Mouse (Mus musculus) hindbrain, embryonic 11.5 days (tissue): ENCODE results near the gene Tcl1b3. TPM values are rescaled to one million over a fixed set of nuclear protein-coding genes. Genes with fewer than 3 reads are reported as not detected.
"Not testable (repeated sequence)": the region's sequence is repeated elsewhere in the genome, so short reads cannot be mapped to it uniquely, and the experiment has no call there.

ENCODE experiments used
- ATAC-seq: fragments of 200-750 bp; cut with Nextera tagmentation; 2 replicates; pipeline ENCODE4 v1.8.0; 2017; ENCODE audit warnings: mild to moderate bottlenecking, moderate TSS enrichment, moderate library complexity; ENCODE audit not compliant: low FRiP score
- DNase-seq: peaks from one replicate; pipeline ENCODE4 v3.0.0-alpha.2; 2015; ENCODE audit warnings: low spot score
- H3K27ac ChIP-seq: fragments of 300-500 bp; sonication (generic); 2 replicates; pipeline ENCODE4 v1.5.1; 2014; ENCODE audit warnings: mild to moderate bottlenecking, low read depth, low read length
- H3K27me3 ChIP-seq: fragments of 300-500 bp; sonication (generic); 2 replicates; pipeline ENCODE4 v1.6.1; 2014; ENCODE audit warnings: mild to moderate bottlenecking, low read length, moderate library complexity, mixed read lengths; ENCODE audit not compliant: control insufficient read depth, insufficient read depth
- H3K36me3 ChIP-seq: fragments of 300-500 bp; sonication (generic); 2 replicates; pipeline ENCODE4 v1.6.1; 2014; ENCODE audit warnings: mild to moderate bottlenecking, low read length, moderate library complexity, mixed read lengths; ENCODE audit not compliant: control insufficient read depth, insufficient read depth
- H3K4me1 ChIP-seq: fragments of 300-500 bp; sonication (generic); replicated peaks from 2 replicates; pipeline ENCODE4 v1.6.1; 2014; ENCODE audit warnings: low read length, mixed read lengths; ENCODE audit not compliant: control insufficient read depth, insufficient read depth
- H3K4me2 ChIP-seq: fragments of 300-500 bp; sonication (generic); replicated peaks from 2 replicates; pipeline ENCODE4 v1.6.1; 2014; ENCODE audit warnings: mild to moderate bottlenecking, low read depth, low read length
- H3K4me3 ChIP-seq: fragments of 300-500 bp; sonication (generic); 2 replicates; pipeline ENCODE4 v1.5.1; 2014; ENCODE audit warnings: low read depth, low read length
- H3K9ac ChIP-seq: fragments of 300-500 bp; sonication (generic); 2 replicates; pipeline ENCODE4 v1.6.1; 2014; ENCODE audit warnings: low read depth, low read length
- H3K9me3 ChIP-seq: fragments of 300-500 bp; sonication (generic); 2 replicates; pipeline ENCODE4 v1.6.1; 2016; ENCODE audit warnings: low read length; ENCODE audit not compliant: control insufficient read depth
- WGBS: fragments of 180-500 bp; shearing (Covaris S2); extraction: QIAGEN DNeasy Blood & Tissue Kit; methylation state at CpG from one replicate; pipeline ENCODE4 v1.1.7; 2014; 5-methylcytosine and 5-hydroxymethylcytosine counted together
- polyA plus RNA-seq: library from polyadenylated mRNA; unstranded; fragments of >200 nt; fragmentation: Nextera tagmentation; extraction: Ambion mirVana; gene quantifications from 2 replicates; pipeline ENCODE4 v1.2.1, GENCODE M21; 2014

Tcl1b3 gene
- polyA plus RNA-seq: not detected in 2 replicates

- H3K4me1 ChIP-seq, H3K9ac ChIP-seq, H3K36me3 ChIP-seq, H3K4me3 ChIP-seq, H3K9me3 ChIP-seq, H3K27ac ChIP-seq, H3K4me2 ChIP-seq, H3K27me3 ChIP-seq, ATAC-seq, DNase-seq: not testable (repeated sequence)
- 94% methylated on average over 6 of the region's 6 CpGs for WGBS
These were observed at the start of gene Tcl1b3 for GRCm38 (mm10) chr12:105190743-105191142. TSS of gene Tcl1b3 (plus strand) at chr12:105191043.

- WGBS: 86% methylated on average over 3 of the region's 3 CpGs
These were observed 47.7 kb upstream of the Tcl1b3 start for GRCm38 (mm10) chr12:105143096-105143495.

GRCm38 (mm10) chr12:105144928-105145327 is 45.9 kb upstream of the Tcl1b3 start:
- not testable (repeated sequence) for H3K27me3 ChIP-seq, ATAC-seq, H3K9ac ChIP-seq, H3K4me3 ChIP-seq, H3K4me2 ChIP-seq, H3K9me3 ChIP-seq, H3K27ac ChIP-seq, H3K36me3 ChIP-seq, DNase-seq, H3K4me1 ChIP-seq
- 25% methylated on average over 1 of the region's 1 CpGs for WGBS

More at GRCm38 (mm10) chr12:105143096-105143495, 47.7 kb upstream of the Tcl1b3 start:
- Histone ChIP-seq H3K4me3 (no peak overlapping the region), H3K4me2 (no peak overlapping the region), H3K36me3 (no peaks in the 10 kb centered on the region), H3K27me3 (no peaks in the 10 kb centered on the region), H3K9me3 (no peaks in the 10 kb centered on the region), H3K9ac (no peak overlapping the region), H3K27ac (no peak overlapping the region), H3K4me1 (no peaks in the 10 kb centered on the region)
- no peak for DNase-seq
- no peak for ATAC-seq

GRCm38 (mm10) chr12:105145714-105146113 is 45.1 kb upstream of the Tcl1b3 start, which contains the start of gene Tcl1b2:
TSS of gene Tcl1b2 (plus strand) at chr12:105146014.
- H3K4me3 ChIP-seq: no peak within 1 kb of the TSS
- ATAC-seq: no peak

GRCm38 (mm10) chr12:105155286-105155685 is 35.6 kb upstream of the Tcl1b3 start:
- WGBS: 83% methylated on average over 4 of the region's 4 CpGs
- not testable (repeated sequence) for ATAC-seq

More at GRCm38 (mm10) chr12:105145714-105146113, 45.1 kb upstream of the Tcl1b3 start, which contains the start of gene Tcl1b2:
- Histone ChIP-seq H3K27me3 (no peaks in the 10 kb centered on the region), H3K9ac (no peak within 1 kb of the TSS), H3K4me2 (no peak within 1 kb of the TSS), H3K9me3 (no peaks in the 10 kb centered on the region), H3K27ac (no peak within 1 kb of the TSS), H3K4me1 (no peaks in the 10 kb centered on the region), H3K36me3 (no peaks in the 10 kb centered on the region)
- DNase-seq: no peak
- 82% methylated on average over 3 of the region's 3 CpGs for WGBS

GRCm38 (mm10) chr12:105158842-105159241 is 32.0 kb upstream of the Tcl1b3 start:
- H3K36me3 ChIP-seq: no peaks in the 10 kb centered on the region
- H3K4me2 ChIP-seq: no peak overlapping the region
- no peak overlapping the region for H3K9ac ChIP-seq
- no peaks in the 10 kb centered on the region for H3K4me1 ChIP-seq
- no peaks in the 10 kb centered on the region for H3K27me3 ChIP-seq
- ATAC-seq: no peak
- DNase-seq: no peak
- H3K4me3 ChIP-seq: no peak overlapping the region
- no peak overlapping the region for H3K27ac ChIP-seq
- 86% methylated on average over 6 of the region's 6 CpGs for WGBS
- H3K9me3 ChIP-seq: no peaks in the 10 kb centered on the region

More at GRCm38 (mm10) chr12:105155286-105155685, 35.6 kb upstream of the Tcl1b3 start:
- DNase-seq, H3K4me2 ChIP-seq, H3K4me1 ChIP-seq, H3K27me3 ChIP-seq, H3K36me3 ChIP-seq, H3K27ac ChIP-seq, H3K9me3 ChIP-seq, H3K9ac ChIP-seq, H3K4me3 ChIP-seq: not testable (repeated sequence)

GRCm38 (mm10) chr12:105159390-105159789 is 31.5 kb upstream of the Tcl1b3 start, which contains the start of gene Tcl1b1:
TSS of gene Tcl1b1 (plus strand) at chr12:105159690.
- H3K4me2 ChIP-seq: no peak within 1 kb of the TSS
- H3K27me3 ChIP-seq: no peaks in the 10 kb centered on the region
- H3K36me3 ChIP-seq: no peaks in the 10 kb centered on the region
- H3K9ac ChIP-seq: no peak within 1 kb of the TSS
- no peaks in the 10 kb centered on the region for H3K9me3 ChIP-seq
- ATAC-seq (no peak), DNase-seq (no peak)
- 79% methylated on average over 4 of the region's 4 CpGs for WGBS
- no peak within 1 kb of the TSS for H3K27ac ChIP-seq
- no peak within 1 kb of the TSS for H3K4me3 ChIP-seq
- H3K4me1 ChIP-seq: no peaks in the 10 kb centered on the region

- DNase-seq (no peak), ATAC-seq (no peak)
- H3K4me2 ChIP-seq: no peak overlapping the region
- H3K36me3 ChIP-seq: no peaks in the 10 kb centered on the region
- no peak overlapping the region for H3K4me3 ChIP-seq
- H3K27me3 ChIP-seq: no peaks in the 10 kb centered on the region
- no peak overlapping the region for H3K27ac ChIP-seq
- H3K9ac ChIP-seq: no peak overlapping the region
- 77% methylated on average over 3 of the region's 3 CpGs for WGBS
- no peaks in the 10 kb centered on the region for H3K9me3 ChIP-seq
- H3K4me1 ChIP-seq: no peaks in the 10 kb centered on the region
These were observed 24.1 kb upstream of the Tcl1b3 start for GRCm38 (mm10) chr12:105166734-105167133.

- ATAC-seq (no peak), DNase-seq (no peak)
- Histone ChIP-seq H3K4me3 (no peak overlapping the region), H3K27me3 (no peaks in the 10 kb centered on the region), H3K9me3 (no peaks in the 10 kb centered on the region), H3K9ac (no peak overlapping the region), H3K27ac (no peak overlapping the region), H3K4me2 (no peak overlapping the region), H3K4me1 (no peaks in the 10 kb centered on the region), H3K36me3 (no peaks in the 10 kb centered on the region)
- 93% methylated on average over 2 of the region's 2 CpGs for WGBS
These were observed 17.5 kb upstream of the Tcl1b3 start for GRCm38 (mm10) chr12:105173366-105173765.
